Mouse (Mus musculus) MN1 (cell line): ENCODE measurements around the gene St6galnac5.

Experiments used
- DNase-seq: peaks from one replicate; pipeline ENCODE4 v3.0.0-alpha.2; 2016; ENCODE audit warnings: low spot score

The St6galnac5 gene

GRCm38 (mm10) chr3:152981988-152982387 is at the start of gene St6galnac5:
Gene St6galnac5 (minus strand): TSS chr3:152982246.
- DNase-seq = peak; percentile 48

GRCm38 (mm10) chr3:153030756-153031155 is 48.7 kb upstream of the St6galnac5 start:
- DNase-seq = no peak

- no peak for DNase-seq
Observed at GRCm38 (mm10) chr3:153024016-153024415, 42.0 kb upstream of the St6galnac5 start.

GRCm38 (mm10) chr3:153018051-153018450 is 36.0 kb upstream of the St6galnac5 start:
- DNase-seq = peak; percentile 45

- DNase-seq = no peak
Observed at GRCm38 (mm10) chr3:153016355-153016754, 34.3 kb upstream of the St6galnac5 start.

GRCm38 (mm10) chr3:153006893-153007292 is 24.8 kb upstream of the St6galnac5 start:
- no peak for DNase-seq

- DNase-seq = peak; percentile 7
Observed at GRCm38 (mm10) chr3:152998901-152999300, 16.9 kb upstream of the St6galnac5 start.

- no peak for DNase-seq
Observed at GRCm38 (mm10) chr3:152998106-152998505, 16.1 kb upstream of the St6galnac5 start.

- DNase-seq = no peak
Observed at GRCm38 (mm10) chr3:152993608-152994007, 11.6 kb upstream of the St6galnac5 start.

GRCm38 (mm10) chr3:152990787-152991186 is 8.7 kb upstream of the St6galnac5 start:
- no peak for DNase-seq

- peak; percentile 75 for DNase-seq
Observed at GRCm38 (mm10) chr3:152980978-152981974, 770 bp downstream of the St6galnac5 start.

GRCm38 (mm10) chr3:152980431-152980830 is 1.6 kb downstream of the St6galnac5 start:
- DNase-seq = peak; percentile 76

GRCm38 (mm10) chr3:152979481-152980092 is 2.5 kb downstream of the St6galnac5 start:
- DNase-seq = no peak

- DNase-seq = no peak
Observed at GRCm38 (mm10) chr3:152971373-152971772, 10.7 kb downstream of the St6galnac5 start.

- no peak for DNase-seq
Observed at GRCm38 (mm10) chr3:152969774-152970347, 12.2 kb downstream of the St6galnac5 start.

GRCm38 (mm10) chr3:152961855-152962376 is 20.1 kb downstream of the St6galnac5 start:
- no peak for DNase-seq

GRCm38 (mm10) chr3:152958358-152959150 is 23.5 kb downstream of the St6galnac5 start:
- peak; percentile 81 for DNase-seq

- DNase-seq = no peak
Observed at GRCm38 (mm10) chr3:152956771-152957170, 25.3 kb downstream of the St6galnac5 start.

GRCm38 (mm10) chr3:152956038-152956437 is 26.0 kb downstream of the St6galnac5 start:
- DNase-seq = no peak

GRCm38 (mm10) chr3:152951634-152952545 is 30.2 kb downstream of the St6galnac5 start:
- no peak for DNase-seq
